Mouse (Mus musculus): ENCODE measurements around the gene Gdap2. TPM values are rescaled to one million over a fixed set of nuclear protein-coding genes. Genes with fewer than 3 reads are reported as not detected.

Gdap2 gene
- polyA plus RNA-seq, 1 experiment from 2014 or later = 26.3 TPM

GRCm38 (mm10) chr3:100176031-100176430 is 13.8 kb downstream of the Gdap2 start:
- Histone ChIP-seq H3K9me3 (ENCODE audit: control insufficient read depth, low read depth, low read length) (no peaks in the 10 kb centered on the region), H3K4me1 (ENCODE audit: control insufficient read depth, insufficient read depth, low read length) (no peaks in the 10 kb centered on the region), H3K27ac (ENCODE audit: low read length) (no peak overlapping the region), H3K36me3 (ENCODE audit: control insufficient read depth, insufficient read depth, low read length) (peaks cover 5% of the 10 kb centered on the region), H3K27me3 (ENCODE audit: control insufficient read depth, insufficient read depth, low read length) (no peaks in the 10 kb centered on the region), H3K4me3 (ENCODE audit: low read depth, low read length) (no peak overlapping the region), H3K4me2 (replicated peaks; ENCODE audit: low read depth, low read length) (no peak overlapping the region), H3K9ac (replicated peaks; ENCODE audit: low read depth, low read length) (no peak overlapping the region)
- no peak for ATAC-seq (ENCODE audit: insufficient number of reproducible peaks, insufficient read depth, low FRiP score, low read depth)
- 91% methylated on average over 2 of the region's 2 CpGs for WGBS

- no peaks in the 10 kb centered on the region for H3K9me3 ChIP-seq (ENCODE audit: control insufficient read depth, low read depth, low read length)
- no peak overlapping the region for H3K9ac ChIP-seq (replicated peaks; ENCODE audit: low read depth, low read length)
- H3K4me1 ChIP-seq (ENCODE audit: control insufficient read depth, insufficient read depth, low read length) = no peaks in the 10 kb centered on the region
- no peak for ATAC-seq (ENCODE audit: insufficient number of reproducible peaks, insufficient read depth, low FRiP score, low read depth)
- no peak overlapping the region for H3K27ac ChIP-seq (ENCODE audit: low read length)
- H3K36me3 ChIP-seq (ENCODE audit: control insufficient read depth, insufficient read depth, low read length) = peaks cover 5% of the 10 kb centered on the region
- H3K27me3 ChIP-seq (ENCODE audit: control insufficient read depth, insufficient read depth, low read length) = no peaks in the 10 kb centered on the region
- no peak overlapping the region for H3K4me3 ChIP-seq (ENCODE audit: low read depth, low read length)
- WGBS = 62% methylated on average over 3 of the region's 3 CpGs
- no peak overlapping the region for H3K4me2 ChIP-seq (replicated peaks; ENCODE audit: low read depth, low read length)
Measured at GRCm38 (mm10) chr3:100180471-100180870, 18.3 kb downstream of the Gdap2 start.

- Histone ChIP-seq H3K36me3 (ENCODE audit: control insufficient read depth, insufficient read depth, low read length) (0 out of 2 replicates have a peak, but pooled peaks cover 5% of the 10 kb centered on the region), H3K4me3 (ENCODE audit: low read depth, low read length) (no peak overlapping the region), H3K9ac (replicated peaks; ENCODE audit: low read depth, low read length) (no peak overlapping the region), H3K27ac (ENCODE audit: low read length) (no peak overlapping the region), H3K4me2 (replicated peaks; ENCODE audit: low read depth, low read length) (no peak overlapping the region), H3K4me1 (ENCODE audit: control insufficient read depth, insufficient read depth, low read length) (no peaks in the 10 kb centered on the region), H3K27me3 (ENCODE audit: control insufficient read depth, insufficient read depth, low read length) (no peaks in the 10 kb centered on the region), H3K9me3 (ENCODE audit: control insufficient read depth, low read depth, low read length) (no peaks in the 10 kb centered on the region)
- no peak for ATAC-seq (ENCODE audit: insufficient number of reproducible peaks, insufficient read depth, low FRiP score, low read depth)
- 27% methylated on average over 1 of the region's 1 CpGs for WGBS
Measured at GRCm38 (mm10) chr3:100189444-100189843, 27.3 kb downstream of the Gdap2 start.

- Histone ChIP-seq H3K4me3 (ENCODE audit: low read depth, low read length) (no peak overlapping the region), H3K4me1 (ENCODE audit: control insufficient read depth, insufficient read depth, low read length) (no peaks in the 10 kb centered on the region), H3K9ac (replicated peaks; ENCODE audit: low read depth, low read length) (no peak overlapping the region), H3K4me2 (replicated peaks; ENCODE audit: low read depth, low read length) (no peak overlapping the region), H3K36me3 (ENCODE audit: control insufficient read depth, insufficient read depth, low read length) (peaks cover 5% of the 10 kb centered on the region; the same call in 1 of the 2 replicates), H3K27me3 (ENCODE audit: control insufficient read depth, insufficient read depth, low read length) (no peaks in the 10 kb centered on the region), H3K9me3 (ENCODE audit: control insufficient read depth, low read depth, low read length) (no peaks in the 10 kb centered on the region), H3K27ac (ENCODE audit: low read length) (no peak overlapping the region)
- no peak for ATAC-seq (ENCODE audit: insufficient number of reproducible peaks, insufficient read depth, low FRiP score, low read depth)
- WGBS = 86% methylated on average over 11 of the region's 11 CpGs
Measured at GRCm38 (mm10) chr3:100189861-100190260, 27.7 kb downstream of the Gdap2 start.

GRCm38 (mm10) chr3:100194210-100194609 is 32.0 kb downstream of the Gdap2 start:
- H3K27me3 ChIP-seq (ENCODE audit: control insufficient read depth, insufficient read depth, low read length) = no peaks in the 10 kb centered on the region
- no peak overlapping the region for H3K27ac ChIP-seq (ENCODE audit: low read length)
- H3K9ac ChIP-seq (replicated peaks; ENCODE audit: low read depth, low read length) = no peak overlapping the region
- no peak for ATAC-seq (ENCODE audit: insufficient number of reproducible peaks, insufficient read depth, low FRiP score, low read depth)
- H3K9me3 ChIP-seq (ENCODE audit: control insufficient read depth, low read depth, low read length) = no peaks in the 10 kb centered on the region
- no peak overlapping the region for H3K4me2 ChIP-seq (replicated peaks; ENCODE audit: low read depth, low read length)
- peaks cover 13% of the 10 kb centered on the region; the same call in 1 of the 2 replicates for H3K36me3 ChIP-seq (ENCODE audit: control insufficient read depth, insufficient read depth, low read length)
- 36% methylated on average over 5 of the region's 5 CpGs for WGBS
- H3K4me1 ChIP-seq (ENCODE audit: control insufficient read depth, insufficient read depth, low read length) = no peaks in the 10 kb centered on the region
- H3K4me3 ChIP-seq (ENCODE audit: low read depth, low read length) = no peak overlapping the region

- Histone ChIP-seq H3K4me2 (replicated peaks; ENCODE audit: low read depth, low read length) (no peak overlapping the region), H3K27me3 (ENCODE audit: control insufficient read depth, insufficient read depth, low read length) (no peaks in the 10 kb centered on the region), H3K36me3 (ENCODE audit: control insufficient read depth, insufficient read depth, low read length) (peaks cover 16% of the 10 kb centered on the region; the same call in 1 of the 2 replicates), H3K4me1 (ENCODE audit: control insufficient read depth, insufficient read depth, low read length) (no peaks in the 10 kb centered on the region), H3K9ac (replicated peaks; ENCODE audit: low read depth, low read length) (no peak overlapping the region), H3K27ac (ENCODE audit: low read length) (no peak overlapping the region), H3K9me3 (ENCODE audit: control insufficient read depth, low read depth, low read length) (no peaks in the 10 kb centered on the region), H3K4me3 (ENCODE audit: low read depth, low read length) (no peak overlapping the region)
- ATAC-seq (ENCODE audit: insufficient number of reproducible peaks, insufficient read depth, low FRiP score, low read depth) = no peak
- WGBS = 90% methylated on average over 7 of the region's 7 CpGs
Measured at GRCm38 (mm10) chr3:100201554-100201953, 39.4 kb downstream of the Gdap2 start.

- Histone ChIP-seq H3K36me3 (ENCODE audit: control insufficient read depth, insufficient read depth, low read length) (peaks cover 10% of the 10 kb centered on the region; the same call in 1 of the 2 replicates), H3K4me3 (ENCODE audit: low read depth, low read length) (no peak overlapping the region), H3K9ac (replicated peaks; ENCODE audit: low read depth, low read length) (no peak overlapping the region), H3K27ac (ENCODE audit: low read length) (no peak overlapping the region), H3K4me2 (replicated peaks; ENCODE audit: low read depth, low read length) (no peak overlapping the region), H3K27me3 (ENCODE audit: control insufficient read depth, insufficient read depth, low read length) (no peaks in the 10 kb centered on the region), H3K4me1 (ENCODE audit: control insufficient read depth, insufficient read depth, low read length) (no peaks in the 10 kb centered on the region), H3K9me3 (ENCODE audit: control insufficient read depth, low read depth, low read length) (no peaks in the 10 kb centered on the region)
- ATAC-seq (ENCODE audit: insufficient number of reproducible peaks, insufficient read depth, low FRiP score, low read depth) = no peak
- 44% methylated on average over 1 of the region's 1 CpGs for WGBS
Measured at GRCm38 (mm10) chr3:100206973-100207372, 44.8 kb downstream of the Gdap2 start.

GRCm38 (mm10) chr3:100215469-100215868 is 53.3 kb downstream of the Gdap2 start:
- Histone ChIP-seq H3K36me3 (ENCODE audit: control insufficient read depth, insufficient read depth, low read length) (no peaks in the 10 kb centered on the region), H3K4me3 (ENCODE audit: low read depth, low read length) (no peak overlapping the region), H3K4me2 (replicated peaks; ENCODE audit: low read depth, low read length) (no peak overlapping the region), H3K27me3 (ENCODE audit: control insufficient read depth, insufficient read depth, low read length) (no peaks in the 10 kb centered on the region), H3K27ac (ENCODE audit: low read length) (no peak overlapping the region), H3K9me3 (ENCODE audit: control insufficient read depth, low read depth, low read length) (no peaks in the 10 kb centered on the region), H3K4me1 (ENCODE audit: control insufficient read depth, insufficient read depth, low read length) (no peaks in the 10 kb centered on the region), H3K9ac (replicated peaks; ENCODE audit: low read depth, low read length) (no peak overlapping the region)
- no peak; the same call in 1 of the 2 replicates for ATAC-seq (ENCODE audit: insufficient number of reproducible peaks, insufficient read depth, low FRiP score, low read depth)
- 75% methylated on average over 5 of the region's 5 CpGs for WGBS

GRCm38 (mm10) chr3:100225326-100225959 is 63.3 kb downstream of the Gdap2 start:
- Histone ChIP-seq H3K4me2 (replicated peaks; ENCODE audit: low read depth, low read length) (no peak overlapping the region), H3K27me3 (ENCODE audit: control insufficient read depth, insufficient read depth, low read length) (no peaks in the 10 kb centered on the region), H3K36me3 (ENCODE audit: control insufficient read depth, insufficient read depth, low read length) (no peaks in the 10 kb centered on the region), H3K9ac (replicated peaks; ENCODE audit: low read depth, low read length) (no peak overlapping the region), H3K4me1 (ENCODE audit: control insufficient read depth, insufficient read depth, low read length) (no peaks in the 10 kb centered on the region), H3K9me3 (ENCODE audit: control insufficient read depth, low read depth, low read length) (no peaks in the 10 kb centered on the region), H3K27ac (ENCODE audit: low read length) (no peak overlapping the region), H3K4me3 (ENCODE audit: low read depth, low read length) (no peak overlapping the region)
- ATAC-seq (ENCODE audit: insufficient number of reproducible peaks, insufficient read depth, low FRiP score, low read depth) = no peak
- 82% methylated on average over 12 of the region's 12 CpGs for WGBS
